Mouse (Mus musculus) hindbrain, embryonic 16.5 days (tissue): ENCODE data around the gene C2cd2l. TPM values are rescaled to one million over a fixed set of nuclear protein-coding genes. Genes with fewer than 3 reads are reported as not detected.
"Not testable (repeated sequence)": the region's sequence is repeated elsewhere in the genome, so short reads cannot be mapped to it uniquely, and the experiment has no call there.

ENCODE experiments used
- ATAC-seq: fragments of 200-750 bp; cut with Nextera tagmentation; 2 replicates; pipeline ENCODE4 v1.8.0; 2017; ENCODE audit warnings: moderate TSS enrichment, moderate library complexity
- H3K27ac ChIP-seq: fragments of 300-500 bp; sonication (generic); 2 replicates; pipeline ENCODE4 v1.5.1; 2014; ENCODE audit warnings: low read depth, mild to moderate bottlenecking, control low read depth, low read length, moderate library complexity
- H3K27me3 ChIP-seq: fragments of 300-500 bp; sonication (generic); replicated peaks from 2 replicates; pipeline ENCODE4 v1.6.1; 2014; ENCODE audit warnings: low read length; ENCODE audit not compliant: control insufficient read depth, insufficient read depth
- H3K36me3 ChIP-seq: fragments of 300-500 bp; sonication (generic); 2 replicates; pipeline ENCODE4 v1.6.1; 2014; ENCODE audit warnings: mild to moderate bottlenecking, low read length, moderate library complexity, mixed read lengths; ENCODE audit not compliant: control insufficient read depth, insufficient read depth
- H3K4me1 ChIP-seq: fragments of 300-500 bp; sonication (generic); 2 replicates; pipeline ENCODE4 v1.6.1; 2014; ENCODE audit warnings: low read depth, low read length; ENCODE audit not compliant: control insufficient read depth, insufficient read depth
- H3K4me2 ChIP-seq: fragments of 300-500 bp; sonication (generic); 2 replicates; pipeline ENCODE4 v1.6.1; 2014; ENCODE audit warnings: mild to moderate bottlenecking, low read length, control low read depth, moderate library complexity
- H3K4me3 ChIP-seq: fragments of 300-500 bp; sonication (generic); 2 replicates; pipeline ENCODE4 v1.5.1; 2014; ENCODE audit warnings: mild to moderate bottlenecking, low read length, control low read depth, moderate library complexity
- H3K9ac ChIP-seq: fragments of 300-500 bp; sonication (generic); 2 replicates; pipeline ENCODE4 v1.6.1; 2014; ENCODE audit warnings: low read depth, mild to moderate bottlenecking, control low read depth, low read length, moderate library complexity
- H3K9me3 ChIP-seq: fragments of 300-500 bp; sonication (generic); 2 replicates; pipeline ENCODE4 v1.6.1; 2014; ENCODE audit warnings: mild to moderate bottlenecking, low read length, moderate library complexity; ENCODE audit not compliant: control insufficient read depth
- WGBS: fragments of 180-500 bp; shearing (Covaris S2); extraction: QIAGEN DNeasy Blood & Tissue Kit; methylation state at CpG from one replicate; pipeline ENCODE4 v1.1.7; 2014; 5-methylcytosine and 5-hydroxymethylcytosine counted together
- polyA plus RNA-seq: library from polyadenylated mRNA; unstranded; fragments of >200 nt; fragmentation: Nextera tagmentation; extraction: Ambion mirVana; gene quantifications from 2 replicates; pipeline ENCODE4 v1.2.1, GENCODE M21; 2015

Gene C2cd2l
- polyA plus RNA-seq, 1 experiment from 2014 or later, result 23.1 TPM

- H3K36me3 ChIP-seq, result peaks cover 11% of the 10 kb centered on the region
- no peak for ATAC-seq
- peaks cover 21% of the 10 kb centered on the region for H3K4me1 ChIP-seq
- no peak overlapping the region for H3K4me3 ChIP-seq
- no peaks in the 10 kb centered on the region for H3K27me3 ChIP-seq
- H3K27ac ChIP-seq, result no peak overlapping the region
- WGBS, result 67% methylated on average over 9 of the region's 9 CpGs
- no peaks in the 10 kb centered on the region for H3K9me3 ChIP-seq
- H3K9ac ChIP-seq, result no peak overlapping the region
- peak overlapping the region; percentile 89; the same call in 1 of the 2 replicates for H3K4me2 ChIP-seq
These were observed 17.5 kb upstream of the C2cd2l start for GRCm38 (mm10) chr9:44337436-44338169.

- 76% methylated on average over 3 of the region's 3 CpGs for WGBS
- ATAC-seq, result no peak
- peaks cover 14% of the 10 kb centered on the region for H3K36me3 ChIP-seq
- H3K27me3 ChIP-seq, result no peaks in the 10 kb centered on the region
- H3K4me1 ChIP-seq, result peaks cover 21% of the 10 kb centered on the region
- H3K9me3 ChIP-seq, result no peaks in the 10 kb centered on the region
- peak overlapping the region; percentile 3; the same call in 1 of the 2 replicates for H3K9ac ChIP-seq
- H3K27ac ChIP-seq, result no peak overlapping the region
- H3K4me2 ChIP-seq, result peak overlapping the region; percentile 89
- peak overlapping the region; percentile 5; the same call in 1 of the 2 replicates for H3K4me3 ChIP-seq
These were observed 16.9 kb upstream of the C2cd2l start for GRCm38 (mm10) chr9:44336964-44337363.

- Histone ChIP-seq H3K36me3 (peaks cover 18% of the 10 kb centered on the region), H3K4me1 (peaks cover 21% of the 10 kb centered on the region), H3K4me2 (peak overlapping the region; percentile 89), H3K4me3 (peak overlapping the region; percentile 5), H3K9ac (peak overlapping the region; percentile 3; the same call in 1 of the 2 replicates)
- H3K27ac ChIP-seq, H3K9me3 ChIP-seq, H3K27me3 ChIP-seq, ATAC-seq: not testable (repeated sequence)
- WGBS, result 31% methylated on average over 4 of the region's 4 CpGs
These were observed 16.4 kb upstream of the C2cd2l start for GRCm38 (mm10) chr9:44336513-44336912.

- no peaks in the 10 kb centered on the region for H3K9me3 ChIP-seq
- peak overlapping the region; percentile 89 for H3K4me2 ChIP-seq
- WGBS, result 2% methylated on average over 5 of the region's 5 CpGs
- H3K4me1 ChIP-seq, result peaks cover 21% of the 10 kb centered on the region
- no peaks in the 10 kb centered on the region for H3K27me3 ChIP-seq
- peak overlapping the region; percentile 92; the same call in 1 of the 2 replicates for H3K27ac ChIP-seq
- H3K9ac ChIP-seq, result peak overlapping the region; percentile 84
- ATAC-seq, result no peak
- peaks cover 20% of the 10 kb centered on the region for H3K36me3 ChIP-seq
- H3K4me3 ChIP-seq, result peak overlapping the region; percentile 80
These were observed 16.0 kb upstream of the C2cd2l start for GRCm38 (mm10) chr9:44336093-44336406.

GRCm38 (mm10) chr9:44335331-44336092 is 15.4 kb upstream of the C2cd2l start:
- Histone ChIP-seq H3K27me3 (no peaks in the 10 kb centered on the region), H3K27ac (peak overlapping the region; percentile 92), H3K9ac (peak overlapping the region; percentile 84), H3K4me2 (peak overlapping the region; percentile 89), H3K4me3 (peak overlapping the region; percentile 80), H3K9me3 (no peaks in the 10 kb centered on the region), H3K36me3 (peaks cover 20% of the 10 kb centered on the region), H3K4me1 (peaks cover 21% of the 10 kb centered on the region)
- 0% methylated on average over 50 of the region's 50 CpGs for WGBS
- no peak for ATAC-seq

- WGBS, result under 1% methylated on average over 86 of the region's 91 CpGs
- H3K36me3 ChIP-seq, result peaks cover 20% of the 10 kb centered on the region
These were observed 14.6 kb upstream of the C2cd2l start, which contains the start of gene H2afx for GRCm38 (mm10) chr9:44334396-44335330. TSS of gene H2afx (plus strand) at chr9:44334694.

GRCm38 (mm10) chr9:44332918-44333638 is 13.0 kb upstream of the C2cd2l start:
- Histone ChIP-seq H3K27ac (no peak overlapping the region), H3K9me3 (no peaks in the 10 kb centered on the region), H3K36me3 (peaks cover 22% of the 10 kb centered on the region), H3K9ac (no peak overlapping the region), H3K4me1 (peaks cover 21% of the 10 kb centered on the region), H3K4me2 (no peak overlapping the region), H3K4me3 (no peak overlapping the region), H3K27me3 (no peaks in the 10 kb centered on the region)
- no peak for ATAC-seq
- WGBS, result 94% methylated on average over 13 of the region's 13 CpGs

More at GRCm38 (mm10) chr9:44334396-44335330, 14.6 kb upstream of the C2cd2l start, which contains the start of gene H2afx:
- Histone ChIP-seq H3K4me3 (peak within 1 kb of the TSS; percentile 80), H3K27ac (peak within 1 kb of the TSS; percentile 92), H3K27me3 (no peaks in the 10 kb centered on the region), H3K4me2 (peak within 1 kb of the TSS; percentile 89), H3K4me1 (peaks cover 21% of the 10 kb centered on the region), H3K9ac (peak within 1 kb of the TSS; percentile 84), H3K9me3 (no peaks in the 10 kb centered on the region)
- peak; percentile 97 for ATAC-seq

GRCm38 (mm10) chr9:44330736-44331135 is 10.7 kb upstream of the C2cd2l start:
- Histone ChIP-seq H3K27ac (no peak overlapping the region), H3K27me3 (no peaks in the 10 kb centered on the region), H3K9ac (no peak overlapping the region), H3K36me3 (peaks cover 22% of the 10 kb centered on the region), H3K4me3 (no peak overlapping the region), H3K9me3 (no peaks in the 10 kb centered on the region), H3K4me2 (no peak overlapping the region), H3K4me1 (peaks cover 11% of the 10 kb centered on the region)
- ATAC-seq, result no peak
- 97% methylated on average over 6 of the region's 6 CpGs for WGBS
